Mouse (Mus musculus): ENCODE results near the gene Celsr3.

DNA sequence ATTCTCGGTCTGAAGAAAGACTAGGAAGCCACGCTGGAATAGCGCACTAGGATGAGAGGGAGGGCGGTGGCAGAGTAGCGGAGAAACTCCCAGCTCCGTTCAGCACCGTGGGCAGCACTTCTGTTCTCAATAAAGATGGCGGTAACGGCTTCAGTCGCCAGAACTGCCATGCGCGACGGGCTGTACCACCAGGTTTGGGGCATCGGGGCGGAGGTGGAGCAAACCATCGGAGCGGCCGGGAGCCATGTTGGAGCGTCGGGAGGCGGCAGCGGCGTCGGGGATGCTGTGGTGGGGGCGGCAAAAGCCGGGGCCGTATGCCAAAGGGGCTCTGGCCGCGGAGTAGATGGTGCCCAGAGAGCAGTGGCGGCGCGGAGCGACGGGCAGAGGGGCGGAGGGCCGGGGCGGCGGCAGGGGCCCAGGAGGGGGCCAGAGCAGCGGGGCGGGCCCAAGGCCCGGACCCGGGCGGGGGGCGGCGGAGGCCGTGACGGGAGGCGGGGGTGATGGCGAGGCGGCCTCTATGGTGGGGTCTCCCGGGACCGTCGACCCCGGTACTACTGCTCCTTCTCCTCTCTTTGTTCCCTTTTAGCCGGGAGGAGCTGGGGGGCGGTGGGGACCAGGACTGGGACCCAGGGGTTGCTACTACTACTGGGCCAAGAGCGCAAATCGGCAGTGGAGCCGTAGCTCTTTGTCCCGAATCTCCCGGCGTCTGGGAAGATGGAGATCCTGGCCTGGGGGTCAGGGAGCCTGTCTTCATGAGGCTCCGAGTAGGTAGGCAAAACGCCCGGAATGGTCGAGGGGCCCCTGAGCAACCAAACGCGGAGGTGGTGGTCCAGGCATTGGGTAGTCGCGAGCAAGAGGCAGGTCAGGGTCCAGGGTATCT lies at the start of gene Celsr3:
- TF ChIP-seq TCF12 (IDR thresholded peaks at IDR 0.05; ENCODE audit: low read depth, low read length) = no peak
- no peak for TF ChIP-seq GABPA (IDR thresholded peaks at IDR 0.05; ENCODE audit: low read depth, low read length)
- no peak for TF ChIP-seq POLR2AphosphoS2 (IDR thresholded peaks at IDR 0.05; ENCODE audit: low read length)
- TF ChIP-seq MAFK (IDR thresholded peaks at IDR 0.05; ENCODE audit: borderline replicate concordance, low read depth, low read length) = no peak
- no peak for TF ChIP-seq UBTF (IDR thresholded peaks at IDR 0.05; ENCODE audit: borderline replicate concordance, insufficient read depth, low read depth, low read length)
- no peak for TF ChIP-seq CTCF (IDR thresholded peaks at IDR 0.05 in 2 of 3, conservative IDR thresholded peaks at IDR 0.05 in 1 of 3; ENCODE audit: control insufficient read depth in 1 of 3, insufficient read depth in 1 of 3, low read depth in 2 of 3, low read length in 3 of 3, poor library complexity in 1 of 3, severe bottlenecking in 1 of 3)
- no peak for TF ChIP-seq USF2 (IDR thresholded peaks at IDR 0.05; ENCODE audit: borderline replicate concordance in 1 of 2, insufficient read depth in 1 of 2, low read depth in 1 of 2, low read length in 2 of 2)
- TF ChIP-seq USF1 (IDR thresholded peaks at IDR 0.05; ENCODE audit: low read depth, low read length) = no peak
- TF ChIP-seq ZMIZ1 (IDR thresholded peaks at IDR 0.05; ENCODE audit: low read depth, low read length) = no peak
- TF ChIP-seq HCFC1 (IDR thresholded peaks at IDR 0.05; ENCODE audit: low read depth, low read length) = no peak
- TF ChIP-seq NELFE (IDR thresholded peaks at IDR 0.05; ENCODE audit: low read depth, low read length) = no peak
- TF ChIP-seq POLR2AphosphoS5 (IDR thresholded peaks at IDR 0.05; ENCODE audit: borderline replicate concordance, low read depth, low read length) = no peak
